Mouse (Mus musculus): ENCODE measurements around the gene Eef1g.

Gene Eef1g

DNA sequence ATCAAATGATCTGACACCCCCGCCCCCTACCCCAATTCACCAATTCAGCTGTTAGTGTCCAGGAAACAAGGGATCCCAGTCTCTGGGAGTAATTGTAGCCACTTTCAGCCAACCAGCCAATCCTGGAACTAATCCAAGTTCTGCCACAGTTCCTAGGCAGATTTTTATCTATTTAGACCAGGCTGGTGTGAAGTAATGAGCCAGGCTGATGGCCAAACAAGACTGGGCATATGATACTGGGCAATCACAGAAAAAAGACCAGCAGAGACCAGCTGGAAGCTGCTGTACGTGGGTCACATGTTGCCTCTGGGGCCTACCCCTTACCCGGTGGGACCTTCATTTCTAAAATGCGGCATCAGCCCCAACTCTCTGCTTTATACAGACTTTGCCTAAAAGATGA, 59.8 kb downstream of the Eef1g start:
- no peak for DNase-seq (ENCODE audit: low spot score)

DNA sequence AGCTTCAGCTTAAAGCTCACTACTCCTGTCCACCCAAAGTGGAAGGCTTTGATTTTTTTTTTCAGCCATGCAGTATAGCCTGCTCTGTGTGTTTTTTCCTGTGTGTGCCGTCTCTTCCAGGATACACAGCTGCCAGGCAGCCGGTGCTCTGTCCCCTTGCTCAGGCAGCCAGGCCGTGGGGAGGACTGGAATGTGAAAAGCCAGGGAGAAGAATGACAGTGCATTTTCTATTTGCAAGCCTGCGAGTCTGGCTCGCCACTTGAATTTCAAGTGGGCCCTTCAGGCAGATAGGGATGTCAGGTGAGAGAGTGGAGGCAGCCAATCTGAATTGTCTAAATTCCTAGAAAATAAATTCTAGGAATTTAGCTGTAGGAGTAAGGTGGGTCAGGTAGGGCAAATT, 61.0 kb downstream of the Eef1g start:
- DNase-seq (ENCODE audit: low spot score): no peak

All from testis, postnatal 10 days (tissue).